Mouse (Mus musculus): ENCODE measurements around the gene Dnmt3l. TPM values are rescaled to one million over a fixed set of nuclear protein-coding genes. Genes with fewer than 3 reads are reported as not detected.

Dnmt3l gene
- polyA plus RNA-seq, 1 experiment from 2014 or later: 0.36 TPM

GRCm38 (mm10) chr10:78054633-78055565 lies 13.2 kb downstream of the Dnmt3l start:
- no peaks in the 10 kb centered on the region for H3K9me3 ChIP-seq (ENCODE audit: low read length)
- no peaks in the 10 kb centered on the region for H3K27me3 ChIP-seq (replicated peaks; ENCODE audit: insufficient read depth, low read length)
- peak; percentile 93 for ATAC-seq
- H3K4me3 ChIP-seq (ENCODE audit: low read depth, low read length): no peak overlapping the region
- peak overlapping the region; percentile 32; the same call in 1 of the 2 replicates for H3K27ac ChIP-seq (ENCODE audit: low read length)
- peak; percentile 92 for DNase-seq (ENCODE audit: low spot score)
- no peaks in the 10 kb centered on the region for H3K4me1 ChIP-seq (ENCODE audit: insufficient read depth, low read depth, low read length)
- WGBS: 51% methylated on average over 19 of the region's 19 CpGs
- no peak overlapping the region for H3K9ac ChIP-seq (replicated peaks; ENCODE audit: low read depth)
- H3K4me2 ChIP-seq (replicated peaks; ENCODE audit: low read depth, low read length): no peak overlapping the region
- no peaks in the 10 kb centered on the region for H3K36me3 ChIP-seq (ENCODE audit: insufficient read depth, low read length)
- TF ChIP-seq EP300 (IDR thresholded peaks at IDR 0.05) (peak; percentile 91), CTCF (IDR thresholded peaks at IDR 0.05) (no peak)

DNA sequence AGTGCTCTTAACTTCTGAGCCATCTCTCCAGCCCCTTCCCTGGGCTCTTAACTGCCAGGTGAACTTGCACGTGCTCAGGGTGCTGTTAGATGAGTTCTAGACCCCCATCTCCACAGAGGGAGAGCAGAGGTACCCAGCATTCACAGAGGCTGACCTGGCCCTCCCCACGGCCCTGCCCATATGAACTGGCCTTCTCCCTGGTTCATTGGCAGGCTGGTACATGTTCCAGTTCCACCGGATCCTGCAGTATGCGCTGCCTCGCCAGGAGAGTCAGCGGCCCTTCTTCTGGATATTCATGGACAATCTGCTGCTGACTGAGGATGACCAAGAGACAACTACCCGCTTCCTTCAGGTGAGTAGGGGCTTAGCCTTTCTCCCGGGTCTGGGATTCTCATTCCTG lies 15.3 kb downstream of the Dnmt3l start:
- no peak overlapping the region for H3K27ac ChIP-seq (ENCODE audit: low read length)
- no peak overlapping the region for H3K4me3 ChIP-seq (ENCODE audit: low read depth, low read length)
- no peaks in the 10 kb centered on the region for H3K27me3 ChIP-seq (replicated peaks; ENCODE audit: insufficient read depth, low read length)
- H3K4me2 ChIP-seq (replicated peaks; ENCODE audit: low read depth, low read length): no peak overlapping the region
- ATAC-seq (no peak), DNase-seq (ENCODE audit: low spot score) (no peak)
- 87% methylated on average over 8 of the region's 8 CpGs for WGBS
- H3K36me3 ChIP-seq (ENCODE audit: insufficient read depth, low read length): no peaks in the 10 kb centered on the region
- TF ChIP-seq EP300 (IDR thresholded peaks at IDR 0.05) (no peak), CTCF (IDR thresholded peaks at IDR 0.05) (no peak)
- no peaks in the 10 kb centered on the region for H3K9me3 ChIP-seq (ENCODE audit: low read length)
- H3K9ac ChIP-seq (replicated peaks; ENCODE audit: low read depth): no peak overlapping the region
- H3K4me1 ChIP-seq (ENCODE audit: insufficient read depth, low read depth, low read length): no peaks in the 10 kb centered on the region

DNA sequence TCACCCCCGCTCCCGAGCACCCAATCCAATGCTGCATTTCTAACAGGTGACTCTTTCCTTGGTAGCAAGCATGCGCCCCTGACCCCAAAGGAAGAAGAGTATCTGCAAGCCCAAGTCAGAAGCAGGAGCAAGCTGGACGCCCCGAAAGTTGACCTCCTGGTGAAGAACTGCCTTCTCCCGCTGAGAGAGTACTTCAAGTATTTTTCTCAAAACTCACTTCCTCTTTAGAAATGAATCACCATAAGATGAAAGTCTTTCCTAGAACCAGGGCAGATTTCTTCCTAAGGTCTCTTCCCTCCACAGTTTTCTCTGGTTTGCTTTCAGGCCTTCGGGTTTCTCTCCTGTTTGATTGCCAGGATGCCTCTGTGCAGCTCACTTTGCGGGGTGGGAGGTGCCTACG lies 21.4 kb downstream of the Dnmt3l start:
- no peak overlapping the region for H3K9ac ChIP-seq (replicated peaks; ENCODE audit: low read depth)
- H3K27ac ChIP-seq (ENCODE audit: low read length): no peak overlapping the region
- no peak overlapping the region for H3K4me3 ChIP-seq (ENCODE audit: low read depth, low read length)
- 76% methylated on average over 9 of the region's 9 CpGs for WGBS
- H3K27me3 ChIP-seq (replicated peaks; ENCODE audit: insufficient read depth, low read length): no peaks in the 10 kb centered on the region
- H3K4me2 ChIP-seq (replicated peaks; ENCODE audit: low read depth, low read length): no peak overlapping the region
- TF ChIP-seq CTCF (IDR thresholded peaks at IDR 0.05) (no peak), EP300 (IDR thresholded peaks at IDR 0.05) (no peak)
- H3K36me3 ChIP-seq (ENCODE audit: insufficient read depth, low read length): no peaks in the 10 kb centered on the region
- H3K9me3 ChIP-seq (ENCODE audit: low read length): no peaks in the 10 kb centered on the region
- no peak for ATAC-seq
- no peaks in the 10 kb centered on the region for H3K4me1 ChIP-seq (ENCODE audit: insufficient read depth, low read depth, low read length)
- DNase-seq (ENCODE audit: low spot score): no peak

- Histone ChIP-seq H3K27me3 (replicated peaks; ENCODE audit: insufficient read depth, low read length) (no peaks in the 10 kb centered on the region), H3K9ac (replicated peaks; ENCODE audit: low read depth) (no peak overlapping the region), H3K27ac (ENCODE audit: low read length) (no peak overlapping the region), H3K4me2 (replicated peaks; ENCODE audit: low read depth, low read length) (no peak overlapping the region), H3K36me3 (ENCODE audit: insufficient read depth, low read length) (no peaks in the 10 kb centered on the region), H3K4me3 (ENCODE audit: low read depth, low read length) (no peak overlapping the region), H3K9me3 (ENCODE audit: low read length) (no peaks in the 10 kb centered on the region), H3K4me1 (ENCODE audit: insufficient read depth, low read depth, low read length) (no peaks in the 10 kb centered on the region)
- ATAC-seq: no peak
- TF ChIP-seq CTCF (IDR thresholded peaks at IDR 0.05) (peak; percentile 11; the same call in 1 of the 2 replicates), EP300 (IDR thresholded peaks at IDR 0.05) (no peak)
- DNase-seq (ENCODE audit: low spot score): peak; percentile 35
- WGBS: 20% methylated on average over 4 of the region's 4 CpGs
Observed at GRCm38 (mm10) chr10:78067226-78067625, 25.5 kb downstream of the Dnmt3l start.

- Histone ChIP-seq H3K4me2 (replicated peaks; ENCODE audit: low read depth, low read length) (peak overlapping the region; percentile 99), H3K9me3 (ENCODE audit: low read length) (no peaks in the 10 kb centered on the region), H3K4me3 (ENCODE audit: low read depth, low read length) (peak overlapping the region; percentile 65), H3K4me1 (ENCODE audit: insufficient read depth, low read depth, low read length) (no peaks in the 10 kb centered on the region), H3K9ac (replicated peaks; ENCODE audit: low read depth) (no peak overlapping the region), H3K36me3 (ENCODE audit: insufficient read depth, low read length) (no peaks in the 10 kb centered on the region), H3K27me3 (replicated peaks; ENCODE audit: insufficient read depth, low read length) (no peaks in the 10 kb centered on the region), H3K27ac (ENCODE audit: low read length) (no peak overlapping the region)
- ATAC-seq (no peak), DNase-seq (ENCODE audit: low spot score) (no peak)
- 15% methylated on average over 11 of the region's 11 CpGs for WGBS
- TF ChIP-seq CTCF (IDR thresholded peaks at IDR 0.05): no peak
- no peak for TF ChIP-seq EP300 (IDR thresholded peaks at IDR 0.05)
Observed at GRCm38 (mm10) chr10:78068541-78068940, 26.8 kb downstream of the Dnmt3l start.

DNA sequence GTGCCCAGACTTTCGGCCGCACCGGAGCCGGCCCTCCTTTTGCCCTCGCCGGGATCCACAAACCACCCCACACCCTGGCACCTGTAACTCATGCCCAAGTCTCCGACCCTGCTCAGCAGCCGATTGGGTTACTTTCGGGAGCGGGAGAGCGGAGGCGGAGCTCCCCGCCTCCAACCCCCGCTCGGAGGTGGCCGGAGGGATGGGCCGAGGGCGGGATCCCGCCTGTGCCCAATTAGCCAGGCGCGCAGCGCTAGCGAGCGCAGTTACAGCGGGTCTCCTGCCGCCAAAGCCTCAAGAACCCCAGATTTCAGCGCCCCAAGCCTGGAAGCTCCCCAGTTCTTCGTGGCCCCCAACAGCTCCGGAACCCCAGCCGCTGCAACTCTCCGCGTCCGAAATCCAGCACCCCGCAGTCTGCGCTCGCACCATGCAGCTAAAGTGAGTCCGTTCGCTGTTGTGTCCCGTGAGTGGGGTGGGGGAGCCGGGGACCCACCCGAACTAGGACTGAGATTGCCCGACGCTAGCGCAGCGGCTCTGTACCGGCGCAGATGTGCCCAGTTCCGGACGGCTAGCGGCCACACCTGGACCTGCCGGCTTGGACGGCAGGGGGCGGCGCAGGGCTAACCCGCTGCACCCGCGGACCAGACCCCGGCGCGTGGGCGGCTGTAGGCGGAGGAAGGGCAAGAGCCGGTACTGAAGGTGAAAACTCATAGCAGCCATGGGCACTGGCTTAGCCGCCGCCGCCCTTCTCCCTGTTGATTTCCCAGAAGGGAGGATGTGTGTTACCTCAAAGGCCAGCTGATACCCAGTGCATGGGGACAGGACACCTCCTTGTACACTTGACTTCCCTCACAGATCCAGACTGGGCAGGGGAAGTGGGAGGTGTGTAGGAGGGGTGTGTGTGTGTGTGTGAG lies 27.6 kb downstream of the Dnmt3l start, which contains the start of gene Icosl:
Gene Icosl, plus strand, starts transcription at position 202 of the 911 bp plus-strand sequence.
- 1% methylated on average over 66 of the region's 66 CpGs for WGBS
- no peaks in the 10 kb centered on the region for H3K9me3 ChIP-seq (ENCODE audit: low read length)

More for the DNA sequence above, 27.6 kb downstream of the Dnmt3l start, which contains the start of gene Icosl:
- TF ChIP-seq EP300 (IDR thresholded peaks at IDR 0.05) (no peak), CTCF (IDR thresholded peaks at IDR 0.05) (peak; percentile 76)
- peak within 1 kb of the TSS; percentile 65 for H3K4me3 ChIP-seq (ENCODE audit: low read depth, low read length)
- H3K4me1 ChIP-seq (ENCODE audit: insufficient read depth, low read depth, low read length): no peaks in the 10 kb centered on the region
- ATAC-seq (peak; percentile 95), DNase-seq (ENCODE audit: low spot score) (peak; percentile 85)
- peak within 1 kb of the TSS; percentile 99 for H3K4me2 ChIP-seq (replicated peaks; ENCODE audit: low read depth, low read length)
- H3K9ac ChIP-seq (replicated peaks; ENCODE audit: low read depth): peak within 1 kb of the TSS; percentile 36; the same call in 1 of the 2 replicates
- no peaks in the 10 kb centered on the region for H3K36me3 ChIP-seq (ENCODE audit: insufficient read depth, low read length)
- H3K27ac ChIP-seq (ENCODE audit: low read length): 0 out of 2 replicates have a peak within 1 kb of the TSS, but pooled peaks have one; percentile 51
- no peaks in the 10 kb centered on the region for H3K27me3 ChIP-seq (replicated peaks; ENCODE audit: insufficient read depth, low read length)
